ENCODE assay signal across 8 mouse cellular contexts in the genomic region with DNA sequence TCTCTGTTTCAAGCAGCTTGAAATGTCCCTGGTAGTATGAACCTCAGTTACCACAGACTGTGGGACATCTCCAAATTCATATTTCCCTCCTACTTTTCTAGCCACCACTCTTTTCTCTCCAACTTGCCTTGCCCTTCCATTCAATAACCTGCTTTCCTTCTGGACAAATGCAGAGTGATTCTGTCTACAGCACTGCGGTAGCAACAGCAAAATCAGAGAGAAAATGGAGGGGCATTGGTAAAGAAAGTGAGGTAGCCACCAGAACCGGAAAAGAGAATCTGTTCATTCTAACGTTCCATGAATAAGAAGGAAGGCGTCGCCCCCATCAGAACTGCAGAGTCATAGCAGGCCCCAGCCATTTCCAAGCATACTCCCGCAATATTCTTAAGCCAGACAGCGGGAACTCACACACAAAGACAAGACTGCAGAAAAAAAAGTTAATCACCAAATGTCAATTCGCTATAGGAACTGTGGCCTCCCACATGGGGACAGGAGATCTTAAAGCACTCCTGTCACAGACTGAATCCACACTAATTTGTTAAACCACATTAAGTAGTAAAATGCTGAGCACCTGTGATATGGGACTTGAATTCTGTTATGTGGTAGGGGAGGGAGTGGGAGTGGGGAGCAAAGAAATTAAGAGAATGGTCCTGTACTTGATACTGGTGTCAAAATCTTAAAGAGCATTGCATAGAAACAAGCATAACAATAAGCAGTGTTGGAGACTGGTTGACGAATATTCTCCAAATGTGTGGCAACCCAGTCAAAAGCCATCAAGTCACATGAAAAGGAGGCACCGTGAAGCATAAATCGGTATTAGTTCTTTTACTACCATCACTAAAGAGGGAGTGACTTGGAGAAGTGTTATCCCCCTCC. TPM values are rescaled to one million over a fixed set of nuclear protein-coding genes. Genes with fewer than 3 reads are reported as not detected.
DNase-seq lines count a peak whose midpoint lies in the region; ATAC-seq lines count a peak whose summit lies in the region.

No protein-coding gene starts in this region.

- peaks cover 4% of the 10 kb centered on the region for H3K36me3 ChIP-seq in forebrain, embryonic 11.5 days (ENCODE audit: control insufficient read depth, insufficient read depth, low read length)
- H3K36me3 ChIP-seq in liver, embryonic 15.5 days (replicated peaks) = no peaks in the 10 kb centered on the region

- peak overlapping the region; percentile 98 for H3K27ac ChIP-seq in forebrain, embryonic 11.5 days (ENCODE audit: low read depth, low read length)
- H3K27ac ChIP-seq in liver, embryonic 15.5 days (replicated peaks) = no peak overlapping the region

- no peaks in the 10 kb centered on the region for H3K27me3 ChIP-seq in forebrain, embryonic 11.5 days (ENCODE audit: control insufficient read depth, insufficient read depth, low read length)
- H3K27me3 ChIP-seq in liver, embryonic 15.5 days = peaks cover 37% of the 10 kb centered on the region

- H3K4me1 ChIP-seq in forebrain, embryonic 11.5 days (replicated peaks; ENCODE audit: control insufficient read depth, insufficient read depth, low read length) = no peaks in the 10 kb centered on the region
- peaks cover 7% of the 10 kb centered on the region; the same call in 1 of the 2 replicates for H3K4me1 ChIP-seq in liver, embryonic 15.5 days (replicated peaks)

- H3K4me3 ChIP-seq in forebrain, embryonic 11.5 days (ENCODE audit: low read depth, low read length) = peak overlapping the region; percentile 90
- H3K4me3 ChIP-seq in liver, embryonic 15.5 days (replicated peaks) = peak overlapping the region; percentile 63

- peak overlapping the region; percentile 68 for H3K4me2 ChIP-seq in forebrain, embryonic 11.5 days (ENCODE audit: low read depth, low read length, severe bottlenecking)
- peak overlapping the region; percentile 83 for H3K4me2 ChIP-seq in liver, embryonic 15.5 days

- 9% methylated on average over 11 of the region's 11 CpGs for WGBS in forebrain, embryonic 11.5 days
- 44% methylated on average over 11 of the region's 11 CpGs for WGBS in liver, embryonic 15.5 days (ENCODE audit: insufficient replicate concordance)

- no peak for ATAC-seq in forebrain, embryonic 11.5 days (replicated peaks; ENCODE audit: low FRiP score)
- ATAC-seq in liver, embryonic 15.5 days (ENCODE audit: insufficient read depth) = no peak

- no peaks in the 10 kb centered on the region; the same call in 1 of the 2 replicates for H3K9me3 ChIP-seq in forebrain, embryonic 11.5 days (ENCODE audit: control insufficient read depth, low read length)
- no peaks in the 10 kb centered on the region for H3K9me3 ChIP-seq in liver, embryonic 15.5 days (replicated peaks)

- peak overlapping the region; percentile 97 for H3K9ac ChIP-seq in forebrain, embryonic 11.5 days (ENCODE audit: low read length)
- no peak overlapping the region for H3K9ac ChIP-seq in liver, embryonic 15.5 days

- peak; percentile 36 to 41 for DNase-seq in cerebellum, adult 18-20 months
- no peak for DNase-seq in cerebellum, adult 11 months
- DNase-seq in R1 (ENCODE audit: low read depth, low spot score) = peak; percentile 50
- DNase-seq in forebrain, embryonic 11.5 days (ENCODE audit: low spot score) = peak; percentile 55
- peak; percentile 7 for DNase-seq in induced T-regulatory cell, adult 2 months (ENCODE audit: low read depth)
- DNase-seq in right cerebral cortex, postnatal 25 days = peak; percentile 49
- no peak for DNase-seq in thymus, postnatal 4 days

RNA-seq across cellular contexts. Expression of gene Pfn2, which starts 1.9 kb away (rescaled TPM):
- polyA plus RNA-seq in forebrain, embryonic 11.5 days (2014; fragmentation: Nextera tagmentation; extraction: Ambion mirVana) = 282 and 289 TPM in 2 replicates
- polyA plus RNA-seq in liver, embryonic 15.5 days (2015; fragmentation: Nextera tagmentation; extraction: Ambion mirVana) = 3.9 and 4.9 TPM in 2 replicates

Comparison
In these comparisons a context has a peak if more than half of its experiments do, and no peak if none do; other contexts are left out.
1. DNase-seq: peak in cerebellum, adult 18-20 months (2 of 2), R1 (single experiment), forebrain, embryonic 11.5 days (single experiment), induced T-regulatory cell, adult 2 months (single experiment) and right cerebral cortex, postnatal 25 days (single experiment); none in cerebellum, adult 11 months (single experiment) and thymus, postnatal 4 days (single experiment).
2. RNA of gene Pfn2, which starts 1.9 kb away (polyA plus RNA-seq): 282 to 289 TPM in forebrain, embryonic 11.5 days; 3.9 to 4.9 TPM in liver, embryonic 15.5 days; every median in the first group is over 10 times any median in the second.